Mouse (Mus musculus) cerebellum, adult 2 months (tissue): Measurements from ENCODE around the gene Homer1. TPM values are rescaled to one million over a fixed set of nuclear protein-coding genes. Genes with fewer than 3 reads are reported as not detected.

Experiments
- DNase-seq, 2 experiments: peaks; one replicate each; pipeline ENCODE4 v3.0.0; 2021
- H3K27ac ChIP-seq: fragments of 200-500 bp; 2 replicates; pipeline ENCODE4 v1.5.1; 2012; ENCODE audit warnings: low read length, control low read depth, inconsistent platforms; ENCODE audit not compliant: insufficient read depth
- H3K27me3 ChIP-seq: fragments of 200-500 bp; 2 replicates; pipeline ENCODE4 v1.6.1; 2012; ENCODE audit warnings: inconsistent platforms, mild to moderate bottlenecking, low read length, moderate library complexity; ENCODE audit not compliant: control insufficient read depth, insufficient read depth
- H3K4me1 ChIP-seq: fragments of 200-500 bp; 2 replicates; pipeline ENCODE4 v1.6.1; 2011; ENCODE audit warnings: low read length; ENCODE audit not compliant: control insufficient read depth, insufficient read depth
- H3K4me3 ChIP-seq: fragments of 200-500 bp; replicated peaks from 2 replicates; pipeline ENCODE3; 2011; ENCODE audit warnings: mild to moderate bottlenecking, low read depth, low read length, control low read depth; ENCODE audit not compliant: insufficient read depth
- CTCF ChIP-seq: fragments of 200-500 bp; IDR thresholded peaks from 2 replicates; pipeline ENCODE4 v1.5.1; 2011; ENCODE audit warnings: low read depth, mild to moderate bottlenecking, control low read depth, low read length, moderate library complexity, borderline replicate concordance; ENCODE audit not compliant: insufficient read depth
- POLR2A ChIP-seq: fragments of 200-500 bp; IDR thresholded peaks from 2 replicates; pipeline ENCODE4 v1.6.1; 2011; ENCODE audit warnings: low read length, control low read depth, borderline replicate concordance; ENCODE audit not compliant: insufficient read depth
- WGBS: fragments of 180-500 bp; shearing (Covaris S2); methylation state at CpG from one replicate; pipeline ENCODE4 v1.1.7; 2018; 5-methylcytosine and 5-hydroxymethylcytosine counted together
- polyA plus RNA-seq: library from polyadenylated mRNA; depleted of rRNA; stranded (reverse); fragments of >200 nt; gene quantifications from 2 replicates; pipeline ENCODE4 v1.2.3, GENCODE M21; 2012

Homer1 gene
- polyA plus RNA-seq, 1 experiment, result 15.7 TPM

- no peak for DNase-seq
- 72% methylated on average over 4 of the region's 4 CpGs for WGBS
- Histone ChIP-seq H3K27me3 (no peaks in the 10 kb centered on the region), H3K4me1 (no peaks in the 10 kb centered on the region; the same call in 1 of the 2 replicates), H3K27ac (no peak overlapping the region), H3K4me3 (no peak overlapping the region)
- TF ChIP-seq CTCF (peak; percentile 11; the same call in 1 of the 2 replicates), POLR2A (no peak)
These were observed 14.9 kb downstream of the Homer1 start for GRCm38 (mm10) chr13:93314322-93314721.

- peaks cover 5% of the 10 kb centered on the region; the same call in 1 of the 2 replicates for H3K4me1 ChIP-seq
- TF ChIP-seq CTCF (no peak), POLR2A (no peak)
- WGBS, result 33% methylated on average over 5 of the region's 5 CpGs
- peak in 1 of 2 experiments; percentile 49 for DNase-seq
- no peak overlapping the region for H3K27ac ChIP-seq
- H3K27me3 ChIP-seq, result no peaks in the 10 kb centered on the region
- H3K4me3 ChIP-seq, result no peak overlapping the region
These were observed 20.7 kb downstream of the Homer1 start for GRCm38 (mm10) chr13:93320089-93320488.

- H3K27me3 ChIP-seq, result no peaks in the 10 kb centered on the region
- TF ChIP-seq POLR2A, result no peak
- no peak for TF ChIP-seq CTCF
- no peak overlapping the region for H3K27ac ChIP-seq
- 59% methylated on average over 3 of the region's 3 CpGs for WGBS
- H3K4me3 ChIP-seq, result no peak overlapping the region
- no peaks in the 10 kb centered on the region for H3K4me1 ChIP-seq
- no peak for DNase-seq
These were observed 26.9 kb downstream of the Homer1 start for GRCm38 (mm10) chr13:93326326-93326725.

GRCm38 (mm10) chr13:93331721-93332120, 32.3 kb downstream of the Homer1 start:
- no peak for DNase-seq
- H3K4me1 ChIP-seq, result no peaks in the 10 kb centered on the region
- WGBS, result 96% methylated on average over 2 of the region's 2 CpGs
- no peak overlapping the region for H3K27ac ChIP-seq
- TF ChIP-seq POLR2A, result no peak
- TF ChIP-seq CTCF, result no peak
- H3K4me3 ChIP-seq, result no peak overlapping the region
- no peaks in the 10 kb centered on the region for H3K27me3 ChIP-seq

- no peak for DNase-seq
- no peak for TF ChIP-seq POLR2A
- no peak for TF ChIP-seq CTCF
These were observed 33.1 kb downstream of the Homer1 start for GRCm38 (mm10) chr13:93332491-93332890.

GRCm38 (mm10) chr13:93335337-93335736, 35.9 kb downstream of the Homer1 start:
- Histone ChIP-seq H3K4me3 (no peak overlapping the region), H3K4me1 (no peaks in the 10 kb centered on the region), H3K27me3 (no peaks in the 10 kb centered on the region), H3K27ac (no peak overlapping the region)
- TF ChIP-seq CTCF (no peak), POLR2A (no peak)
- DNase-seq, result no peak
- WGBS, result 79% methylated on average over 3 of the region's 3 CpGs

More at GRCm38 (mm10) chr13:93332491-93332890, 33.1 kb downstream of the Homer1 start:
- Histone ChIP-seq H3K4me3 (no peak overlapping the region), H3K4me1 (no peaks in the 10 kb centered on the region), H3K27me3 (no peaks in the 10 kb centered on the region), H3K27ac (no peak overlapping the region)
- whole genome bisulfite sequencing, result 93% methylated on average over 13 of the region's 13 CpGs

GRCm38 (mm10) chr13:93338394-93338793, 39.0 kb downstream of the Homer1 start:
- WGBS, result 78% methylated on average over 5 of the region's 5 CpGs
- no peak for TF ChIP-seq POLR2A
- no peak for TF ChIP-seq CTCF
- Histone ChIP-seq H3K27ac (no peak overlapping the region), H3K4me1 (no peaks in the 10 kb centered on the region), H3K4me3 (no peak overlapping the region), H3K27me3 (no peaks in the 10 kb centered on the region)
- DNase-seq, result no peak

GRCm38 (mm10) chr13:93340555-93341278, 41.3 kb downstream of the Homer1 start:
- WGBS, result 81% methylated on average over 3 of the region's 3 CpGs
- peak; percentile 8; the same call in 1 of the 2 replicates for TF ChIP-seq CTCF
- TF ChIP-seq POLR2A, result no peak
- Histone ChIP-seq H3K4me1 (no peaks in the 10 kb centered on the region), H3K27me3 (no peaks in the 10 kb centered on the region), H3K27ac (no peak overlapping the region), H3K4me3 (no peak overlapping the region)
- no peak for DNase-seq
